Mouse (Mus musculus): ENCODE measurements at regions not wholly inside any gene's neighbourhood (a gene's known extent, or its start where the extent isn't known, plus 50 kb on each side); places are given as distances from the start of the nearest gene placed in this dataset.

GRCm38 (mm10) chrX:163812431-163812830 lies 51.3 kb upstream of the Rnf138rt1 start:
- no peak for DNase-seq (ENCODE audit: low spot score)

GRCm38 (mm10) chrX:163814806-163815205 lies 53.7 kb upstream of the Rnf138rt1 start:
- DNase-seq (ENCODE audit: low spot score): peak; percentile 6

- DNase-seq (ENCODE audit: low spot score): no peak
These were observed 61.2 kb upstream of the Rnf138rt1 start for GRCm38 (mm10) chrX:163822298-163822697.

- DNase-seq (ENCODE audit: low spot score): no peak
These were observed 66.3 kb upstream of the Rnf138rt1 start for GRCm38 (mm10) chrX:163827461-163827860.

GRCm38 (mm10) chrX:163845408-163845807 lies 63.4 kb upstream of the Ap1s2 start:
- DNase-seq (ENCODE audit: low spot score): no peak

GRCm38 (mm10) chrX:163846890-163847289 lies 61.9 kb upstream of the Ap1s2 start:
- no peak for DNase-seq (ENCODE audit: low spot score)

GRCm38 (mm10) chrX:163847651-163848050 lies 61.2 kb upstream of the Ap1s2 start:
- DNase-seq (ENCODE audit: low spot score): no peak

GRCm38 (mm10) chrX:163848510-163849199 lies 60.2 kb upstream of the Ap1s2 start:
- DNase-seq (ENCODE audit: low spot score): no peak

GRCm38 (mm10) chrX:163850915-163851599 lies 57.8 kb upstream of the Ap1s2 start:
- DNase-seq (ENCODE audit: low spot score): no peak

GRCm38 (mm10) chrX:163858494-163858893 lies 50.3 kb upstream of the Ap1s2 start:
- no peak for DNase-seq (ENCODE audit: low spot score)

Data from MN1 (cell line).